8 mouse cellular contexts compared by ENCODE assay signal in the genomic region with DNA sequence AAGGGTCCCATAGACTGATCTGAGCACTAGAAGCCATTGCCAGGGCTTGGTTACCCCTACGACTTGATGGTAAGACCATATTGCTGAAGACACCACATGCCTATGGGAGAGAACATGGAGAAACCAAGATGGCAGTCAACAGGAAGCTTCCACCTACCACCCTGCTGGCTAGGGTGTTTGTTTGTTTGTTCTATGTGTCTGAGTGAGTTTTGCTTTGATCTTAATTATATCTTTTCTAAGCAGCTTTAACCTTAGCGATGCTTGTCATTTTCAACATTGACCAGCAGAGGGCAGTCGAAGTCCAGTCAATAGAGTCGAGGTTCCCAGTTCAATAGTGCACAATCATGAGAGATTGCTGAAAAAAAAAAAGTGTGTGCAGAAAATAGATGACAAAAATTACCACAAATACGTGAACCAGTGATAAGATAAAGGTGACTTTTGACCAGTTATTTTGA. TPM values are rescaled to one million over a fixed set of nuclear protein-coding genes. Genes with fewer than 3 reads are reported as not detected.
A peak's percentile ranks its signal among the peaks of the same experiment; 100 is the strongest.
DNase-seq lines count a peak whose midpoint lies in the region; ATAC-seq and TF ChIP-seq lines count a peak whose summit lies in the region.

No protein-coding gene starts in this region.

- H3K4me2 ChIP-seq in stomach, postnatal 0 days (replicated peaks; ENCODE audit: low read depth) = no peak overlapping the region

- H3K27me3 ChIP-seq in hindbrain, embryonic 10.5 days (ENCODE audit: insufficient read depth, poor library complexity, severe bottlenecking) = no peaks in the 10 kb centered on the region
- no peaks in the 10 kb centered on the region for H3K27me3 ChIP-seq in stomach, postnatal 0 days (ENCODE audit: control insufficient read depth, insufficient read depth, low read length)

- no peak overlapping the region for H3K4me3 ChIP-seq in hindbrain, embryonic 10.5 days
- no peak overlapping the region for H3K4me3 ChIP-seq in stomach, postnatal 0 days (ENCODE audit: low read depth, low read length)

- 21% methylated on average over 5 of the region's 5 CpGs for WGBS in hindbrain, embryonic 10.5 days
- 18% methylated on average over 5 of the region's 5 CpGs for WGBS in stomach, postnatal 0 days

- intact Hi-C loops in heart, postnatal 10 days (cut with DNase I) = loop anchor here (1.0 to 10.0 kb wide), 3 partner anchors 746 to 1362 kb away; no protein-coding TSS in a partner anchor

- H3K9ac ChIP-seq in stomach, postnatal 0 days (ENCODE audit: low read length) = no peak overlapping the region

- H3K9me3 ChIP-seq in hindbrain, embryonic 10.5 days = no peaks in the 10 kb centered on the region
- H3K9me3 ChIP-seq in stomach, postnatal 0 days (ENCODE audit: control insufficient read depth, low read length) = no peaks in the 10 kb centered on the region

- H3K4me1 ChIP-seq in hindbrain, embryonic 10.5 days (replicated peaks) = no peaks in the 10 kb centered on the region
- H3K4me1 ChIP-seq in stomach, postnatal 0 days (replicated peaks; ENCODE audit: control insufficient read depth, insufficient read depth) = no peaks in the 10 kb centered on the region

- ATAC-seq in stomach, postnatal 0 days (ENCODE audit: low FRiP score, low TSS enrichment) = no peak

- DNase-seq in heart, postnatal 10 days = peak; percentile 32 to 58
- DNase-seq in heart, adult 9 months (ENCODE audit: low spot score in 2 of 2) = no peak
- peak; percentile 83 for DNase-seq in CD4-positive, CD25-positive, alpha-beta regulatory T cell, adult 2 months (ENCODE audit: low read depth, low spot score)
- peak; percentile 12 for DNase-seq in c-Kit-positive CD71-positive TER-119-positive erythroid progenitor cells, embryonic 14.5 days (ENCODE audit: low spot score)
- DNase-seq in hindbrain, embryonic 10.5 days (ENCODE audit: low spot score) = peak; percentile 61
- peak; percentile 33 for DNase-seq in lung, postnatal 36 days
- DNase-seq in stomach, postnatal 0 days (ENCODE audit: low spot score) = peak; percentile 55
- DNase-seq in Muller cell, postnatal 12 days (ENCODE audit: inconsistent ontology term) = no peak

- no peak overlapping the region for H3K27ac ChIP-seq in hindbrain, embryonic 10.5 days
- no peak overlapping the region for H3K27ac ChIP-seq in stomach, postnatal 0 days (replicated peaks)

- TF ChIP-seq EP300 in stomach, postnatal 0 days (optimal IDR thresholded peaks at IDR 0.05) = no peak

- peak; percentile 90 for TF ChIP-seq CTCF in stomach, postnatal 0 days (IDR thresholded peaks at IDR 0.05; ENCODE audit: low read depth)

- H3K36me3 ChIP-seq in hindbrain, embryonic 10.5 days = no peaks in the 10 kb centered on the region
- no peaks in the 10 kb centered on the region for H3K36me3 ChIP-seq in stomach, postnatal 0 days (ENCODE audit: control insufficient read depth, insufficient read depth, low read length)

RNA-seq across cellular contexts. Expression of a gene that starts 12.4 kb away (rescaled TPM):
- total RNA-seq in heart, postnatal 10 days (2021) = 10 to 100 TPM; 71.4 to 75.3 TPM
- polyA plus RNA-seq in hindbrain, embryonic 10.5 days (2016; fragmentation: Nextera tagmentation; extraction: Ambion mirVana) = 56.7 and 59.9 TPM in 2 replicates
- polyA plus RNA-seq in stomach, postnatal 0 days (2015; fragmentation: Nextera tagmentation; extraction: Ambion mirVana) = 41.5 and 47.6 TPM in 2 replicates

RNA-seq across cellular contexts. Expression of a gene that starts 25.5 kb away (rescaled TPM):
- not detected for total RNA-seq in heart, postnatal 10 days (2021)
- polyA plus RNA-seq in hindbrain, embryonic 10.5 days (2016; fragmentation: Nextera tagmentation; extraction: Ambion mirVana) = 0.09 and 0.10 TPM in 2 replicates
- 0.06 and 0.07 TPM in 2 replicates for polyA plus RNA-seq in stomach, postnatal 0 days (2015; fragmentation: Nextera tagmentation; extraction: Ambion mirVana)

Comparison
In these comparisons a context has a peak if more than half of its experiments do, and no peak if none do; other contexts are left out.
1. DNase-seq: peak in heart, postnatal 10 days (2 of 2), CD4-positive, CD25-positive, alpha-beta regulatory T cell, adult 2 months (single experiment), c-Kit-positive CD71-positive TER-119-positive erythroid progenitor cells, embryonic 14.5 days (single experiment), hindbrain, embryonic 10.5 days (single experiment), lung, postnatal 36 days (single experiment) and stomach, postnatal 0 days (single experiment); none in heart, adult 9 months (0 of 2) and Muller cell, postnatal 12 days (single experiment).